Mouse (Mus musculus) lung, embryonic 15.5 days (tissue): ENCODE results near the gene Ttc8. TPM values are rescaled to one million over a fixed set of nuclear protein-coding genes. Genes with fewer than 3 reads are reported as not detected.

Experiments used
- ATAC-seq: fragments of 200-750 bp; cut with Nextera tagmentation; 2 replicates; pipeline ENCODE4 v1.8.0; 2017; ENCODE audit warnings: moderate number of reproducible peaks, borderline replicate concordance; ENCODE audit not compliant: low FRiP score, low TSS enrichment; ENCODE audit errors: extremely low read depth
- H3K27ac ChIP-seq: fragments of 300-500 bp; sonication (generic); 2 replicates; pipeline ENCODE4 v1.5.1; 2015; ENCODE audit warnings: moderate library complexity, mild to moderate bottlenecking, inconsistent platforms
- H3K27me3 ChIP-seq: fragments of 300-500 bp; sonication (generic); 2 replicates; pipeline ENCODE4 v1.6.1; 2015; ENCODE audit warnings: inconsistent platforms
- H3K36me3 ChIP-seq: fragments of 300-500 bp; sonication (generic); 2 replicates; pipeline ENCODE4 v1.6.1; 2015; ENCODE audit warnings: inconsistent platforms
- H3K4me1 ChIP-seq: fragments of 300-500 bp; sonication (generic); 2 replicates; pipeline ENCODE4 v1.6.1; 2015; ENCODE audit warnings: inconsistent platforms
- H3K4me2 ChIP-seq: fragments of 300-500 bp; sonication (generic); 2 replicates; pipeline ENCODE4 v1.6.1; 2015; ENCODE audit warnings: inconsistent platforms, mild to moderate bottlenecking, moderate library complexity
- H3K4me3 ChIP-seq: fragments of 300-500 bp; sonication (generic); 2 replicates; pipeline ENCODE4 v1.5.1; 2015; ENCODE audit warnings: mild to moderate bottlenecking, inconsistent platforms
- H3K9ac ChIP-seq: fragments of 300-500 bp; sonication (generic); 2 replicates; pipeline ENCODE4 v1.6.1; 2015; ENCODE audit warnings: inconsistent platforms
- H3K9me3 ChIP-seq: fragments of 300-500 bp; sonication (generic); 2 replicates; pipeline ENCODE4 v1.6.1; 2016; ENCODE audit warnings: inconsistent platforms
- WGBS: fragments of 180-500 bp; shearing (Covaris S2); methylation state at CpG from one replicate; pipeline ENCODE4 v1.1.7; 2015; 5-methylcytosine and 5-hydroxymethylcytosine counted together
- polyA plus RNA-seq: library from polyadenylated mRNA; unstranded; fragments of >200 nt; fragmentation: Nextera tagmentation; extraction: Ambion mirVana; gene quantifications from 2 replicates; pipeline ENCODE4 v1.2.1, GENCODE M21; 2015

Gene Ttc8
- 31.7 and 35.5 TPM in 2 replicates for polyA plus RNA-seq

DNA sequence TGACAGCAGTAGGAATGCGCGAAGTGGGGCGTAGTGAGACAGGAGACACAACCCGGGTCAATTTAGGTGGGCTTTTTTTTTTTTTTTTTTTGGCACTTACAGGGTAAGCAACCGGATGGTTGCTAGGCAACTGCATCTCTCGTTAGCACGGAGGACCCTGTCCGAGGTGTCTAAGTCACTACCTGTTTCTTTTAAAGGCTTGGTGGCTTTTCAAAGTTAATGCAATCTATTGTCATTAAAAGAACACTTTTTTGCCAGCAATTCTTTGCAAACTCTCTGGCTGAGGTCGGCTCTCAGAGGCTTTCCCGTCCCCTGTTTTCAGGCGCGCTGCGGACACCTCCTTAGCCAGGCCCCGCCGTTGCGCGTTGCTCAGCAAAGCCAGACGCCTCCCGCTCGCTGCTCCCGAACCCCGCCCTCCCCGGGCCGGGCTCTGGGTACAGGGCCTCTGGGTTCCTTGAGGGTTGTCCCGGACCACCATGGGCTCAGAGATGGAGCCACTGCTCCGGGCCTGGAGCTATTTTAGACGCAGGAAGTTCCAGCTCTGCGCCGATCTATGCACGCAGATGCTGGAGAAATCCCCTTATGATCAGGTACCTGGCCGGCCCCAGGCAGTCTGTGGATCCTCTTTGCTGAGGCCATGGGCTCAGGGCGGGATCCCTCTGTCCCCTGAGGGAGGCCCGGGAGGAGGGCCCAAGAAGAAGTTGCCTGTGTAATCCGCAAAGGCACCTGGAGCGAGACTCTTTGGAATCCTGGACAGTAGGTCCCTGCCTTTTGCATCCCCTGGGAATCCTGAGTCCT is at the start of gene Ttc8:
Gene Ttc8 (plus strand): TSS at position 381 of the 798 bp plus-strand sequence.
- Histone ChIP-seq H3K36me3 (no peaks in the 10 kb centered on the region), H3K4me2 (peak within 1 kb of the TSS; percentile 83), H3K27ac (peak within 1 kb of the TSS; percentile 60), H3K4me1 (no peaks in the 10 kb centered on the region; the same call in 1 of the 2 replicates), H3K9ac (peak within 1 kb of the TSS; percentile 67), H3K27me3 (0 out of 2 replicates have a peak, but pooled peaks cover 4% of the 10 kb centered on the region), H3K9me3 (no peaks in the 10 kb centered on the region), H3K4me3 (peak within 1 kb of the TSS; percentile 63)
- ATAC-seq, result peak; percentile 99
- under 1% methylated on average over 35 of the region's 35 CpGs for WGBS

DNA sequence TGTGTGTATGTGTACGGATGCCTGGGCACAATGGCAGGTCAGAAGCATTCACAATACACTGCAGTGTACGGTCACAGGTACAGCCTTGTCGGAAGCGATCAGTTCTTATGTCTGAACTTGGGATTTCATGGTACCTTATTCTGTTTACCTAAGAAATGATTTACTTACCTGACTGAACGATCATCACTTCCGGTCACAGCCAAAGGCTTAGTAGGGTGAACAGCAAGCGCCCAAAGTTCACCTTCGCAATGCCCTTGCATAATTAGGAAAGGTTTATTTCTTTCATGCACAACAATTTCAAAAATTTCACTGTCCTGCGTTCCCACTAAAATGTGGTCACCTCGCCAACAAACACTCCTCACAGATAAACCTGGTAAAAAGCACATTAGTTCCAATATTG is 47.5 kb upstream of the Ttc8 start:
- Histone ChIP-seq H3K4me1 (no peaks in the 10 kb centered on the region), H3K4me2 (no peak overlapping the region), H3K4me3 (no peak overlapping the region), H3K9me3 (no peaks in the 10 kb centered on the region), H3K9ac (no peak overlapping the region), H3K27me3 (no peaks in the 10 kb centered on the region), H3K36me3 (no peaks in the 10 kb centered on the region), H3K27ac (no peak overlapping the region)
- no peak for ATAC-seq
- WGBS, result 84% methylated on average over 10 of the region's 10 CpGs

DNA sequence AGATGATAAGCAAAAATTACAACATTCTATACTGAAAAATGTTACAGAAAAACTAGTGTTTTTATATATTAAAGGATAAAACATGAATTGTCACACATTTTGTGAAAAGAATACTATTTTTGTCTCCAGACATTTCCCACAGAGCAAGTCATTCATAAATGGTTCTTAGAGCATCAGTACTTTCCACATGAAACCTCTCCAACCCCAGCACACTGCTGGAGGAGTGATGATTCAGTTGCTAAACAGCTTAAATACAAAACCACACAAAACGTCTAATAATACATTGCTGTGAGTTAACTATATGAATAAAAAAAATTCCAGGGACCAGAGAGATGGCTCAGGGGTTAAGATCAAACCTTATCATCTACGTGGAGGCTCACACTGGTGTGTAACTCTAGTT is 45.2 kb upstream of the Ttc8 start:
- Histone ChIP-seq H3K27ac (no peak overlapping the region), H3K9ac (no peak overlapping the region), H3K4me1 (no peaks in the 10 kb centered on the region), H3K27me3 (no peaks in the 10 kb centered on the region), H3K4me3 (no peak overlapping the region), H3K9me3 (no peaks in the 10 kb centered on the region), H3K4me2 (no peak overlapping the region), H3K36me3 (no peaks in the 10 kb centered on the region)
- WGBS, result 53% methylated on average over 2 of the region's 2 CpGs
- no peak for ATAC-seq

DNA sequence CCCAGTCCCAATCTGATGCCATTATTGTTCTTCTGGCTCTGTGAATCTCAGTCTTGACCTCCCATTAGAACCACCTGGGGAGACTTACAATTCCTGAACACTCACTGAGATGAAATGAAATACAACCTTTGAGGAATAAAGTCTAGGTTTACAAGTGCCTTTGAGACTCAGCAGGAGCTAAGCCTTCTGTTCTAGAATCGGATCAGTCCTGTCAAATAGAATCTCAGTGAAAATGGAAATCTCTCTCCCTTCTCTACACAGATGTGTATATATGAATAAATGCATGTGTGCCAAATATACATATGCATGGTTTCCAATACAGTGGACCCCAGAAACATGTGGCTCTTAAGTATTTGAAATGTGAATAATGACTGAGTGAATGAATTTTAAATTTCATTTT is 41.7 kb upstream of the Ttc8 start:
- WGBS, result 72% methylated on average over 1 of the region's 1 CpGs
- no peak overlapping the region for H3K4me2 ChIP-seq
- H3K27me3 ChIP-seq, result no peaks in the 10 kb centered on the region
- no peaks in the 10 kb centered on the region for H3K36me3 ChIP-seq
- H3K4me1 ChIP-seq, result no peaks in the 10 kb centered on the region
- H3K9ac ChIP-seq, result no peak overlapping the region
- ATAC-seq, result no peak
- H3K4me3 ChIP-seq, result no peak overlapping the region
- H3K27ac ChIP-seq, result no peak overlapping the region
- no peaks in the 10 kb centered on the region for H3K9me3 ChIP-seq

DNA sequence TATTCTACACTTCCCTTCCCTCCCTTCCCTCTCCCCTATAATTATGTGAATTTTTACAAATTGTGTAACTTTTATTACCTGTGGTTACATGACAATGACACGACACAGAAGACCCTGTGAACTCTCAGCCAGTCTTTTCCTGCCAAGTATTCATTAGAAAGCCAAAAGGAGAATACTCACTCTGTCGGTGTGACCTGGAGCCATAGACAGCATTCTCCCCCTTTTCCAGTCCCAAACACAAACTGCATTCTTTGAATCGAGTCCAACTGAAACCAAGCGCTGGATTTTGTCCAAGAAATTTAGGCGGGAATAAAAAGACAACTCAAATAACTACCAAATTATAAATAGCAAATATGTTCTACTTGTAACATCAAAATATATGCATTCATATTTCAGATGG is 38.6 kb upstream of the Ttc8 start:
- Histone ChIP-seq H3K4me2 (no peak overlapping the region), H3K9ac (no peak overlapping the region), H3K27me3 (no peaks in the 10 kb centered on the region), H3K4me1 (no peaks in the 10 kb centered on the region), H3K27ac (no peak overlapping the region), H3K9me3 (no peaks in the 10 kb centered on the region), H3K36me3 (no peaks in the 10 kb centered on the region), H3K4me3 (no peak overlapping the region)
- WGBS, result 32% methylated on average over 5 of the region's 5 CpGs
- no peak for ATAC-seq

DNA sequence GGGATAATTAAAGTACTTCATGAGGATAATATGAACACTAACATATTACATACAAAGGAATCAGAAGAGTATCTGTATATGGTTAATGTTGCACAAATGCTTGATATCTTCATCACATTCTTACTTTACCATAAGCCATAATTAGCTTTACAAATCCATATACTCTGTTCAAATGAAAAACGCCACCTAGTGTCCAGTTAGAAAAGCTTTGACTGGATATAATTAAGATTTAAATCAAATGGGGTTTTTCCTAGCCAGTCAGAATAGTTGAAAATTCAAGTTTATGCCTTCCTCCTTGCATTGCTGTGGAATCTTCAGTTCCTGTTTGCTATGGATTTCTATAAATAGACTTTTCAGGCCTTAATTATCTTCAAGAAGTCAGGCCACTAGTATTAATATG is 35.9 kb upstream of the Ttc8 start:
- H3K9me3 ChIP-seq, result no peaks in the 10 kb centered on the region
- no peaks in the 10 kb centered on the region for H3K27me3 ChIP-seq
- no peak overlapping the region for H3K4me2 ChIP-seq
- no peak overlapping the region for H3K27ac ChIP-seq
- WGBS, result 2% methylated on average over 1 of the region's 1 CpGs
- H3K4me1 ChIP-seq, result no peaks in the 10 kb centered on the region
- no peaks in the 10 kb centered on the region for H3K36me3 ChIP-seq
- no peak overlapping the region for H3K4me3 ChIP-seq
- no peak overlapping the region for H3K9ac ChIP-seq
- no peak for ATAC-seq

DNA sequence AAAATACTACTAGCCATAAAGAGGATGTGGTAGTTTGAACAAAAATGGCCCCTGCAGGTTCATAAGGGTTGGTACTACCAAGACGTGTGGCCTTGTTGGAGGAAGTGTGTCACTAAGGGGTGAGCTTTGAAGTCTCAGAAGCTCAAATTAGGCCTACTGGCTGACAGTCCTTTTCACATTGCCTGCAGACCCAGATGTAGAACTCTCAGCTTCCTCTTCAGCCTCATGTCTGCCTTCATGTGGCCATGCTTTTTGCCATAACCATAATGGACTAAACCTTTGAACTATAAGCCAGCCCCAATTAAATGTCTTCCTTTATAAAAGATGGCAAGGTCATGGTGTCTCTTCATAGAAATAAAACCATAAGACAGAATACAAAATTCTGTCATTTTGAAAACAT is 23.6 kb upstream of the Ttc8 start:
- 85% methylated on average over 1 of the region's 1 CpGs for WGBS
- H3K4me2 ChIP-seq, result no peak overlapping the region
- no peak overlapping the region for H3K4me3 ChIP-seq
- no peak for ATAC-seq
- no peak overlapping the region for H3K27ac ChIP-seq
- no peaks in the 10 kb centered on the region for H3K36me3 ChIP-seq
- H3K27me3 ChIP-seq, result peaks cover 20% of the 10 kb centered on the region
- no peak overlapping the region for H3K9ac ChIP-seq
- no peaks in the 10 kb centered on the region for H3K9me3 ChIP-seq
- H3K4me1 ChIP-seq, result 0 out of 2 replicates have a peak, but pooled peaks cover 7% of the 10 kb centered on the region

DNA sequence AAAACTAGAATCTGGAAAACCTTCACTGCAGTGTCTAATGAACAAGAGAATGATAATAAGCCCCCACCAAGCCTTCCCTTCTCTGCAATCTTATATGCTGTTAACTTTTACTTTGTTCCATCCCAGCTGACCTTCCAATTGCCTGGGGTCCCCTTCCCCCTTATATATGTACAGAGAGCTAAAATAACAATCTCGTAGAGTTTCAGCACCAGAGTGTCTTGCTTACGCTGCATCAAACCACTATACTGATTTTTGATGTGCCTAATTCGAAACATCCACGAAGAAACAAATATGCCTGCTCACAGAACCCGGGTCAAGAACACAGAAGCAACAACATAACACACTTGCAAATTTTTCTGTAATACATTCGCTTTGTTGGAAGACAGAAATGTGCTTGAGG is 20.7 kb upstream of the Ttc8 start:
- Histone ChIP-seq H3K4me1 (0 out of 2 replicates have a peak, but pooled peaks cover 7% of the 10 kb centered on the region), H3K27me3 (peaks cover 20% of the 10 kb centered on the region), H3K36me3 (no peaks in the 10 kb centered on the region), H3K9me3 (no peaks in the 10 kb centered on the region), H3K27ac (no peak overlapping the region), H3K4me2 (no peak overlapping the region), H3K9ac (no peak overlapping the region), H3K4me3 (no peak overlapping the region)
- 76% methylated on average over 6 of the region's 6 CpGs for WGBS
- no peak for ATAC-seq

DNA sequence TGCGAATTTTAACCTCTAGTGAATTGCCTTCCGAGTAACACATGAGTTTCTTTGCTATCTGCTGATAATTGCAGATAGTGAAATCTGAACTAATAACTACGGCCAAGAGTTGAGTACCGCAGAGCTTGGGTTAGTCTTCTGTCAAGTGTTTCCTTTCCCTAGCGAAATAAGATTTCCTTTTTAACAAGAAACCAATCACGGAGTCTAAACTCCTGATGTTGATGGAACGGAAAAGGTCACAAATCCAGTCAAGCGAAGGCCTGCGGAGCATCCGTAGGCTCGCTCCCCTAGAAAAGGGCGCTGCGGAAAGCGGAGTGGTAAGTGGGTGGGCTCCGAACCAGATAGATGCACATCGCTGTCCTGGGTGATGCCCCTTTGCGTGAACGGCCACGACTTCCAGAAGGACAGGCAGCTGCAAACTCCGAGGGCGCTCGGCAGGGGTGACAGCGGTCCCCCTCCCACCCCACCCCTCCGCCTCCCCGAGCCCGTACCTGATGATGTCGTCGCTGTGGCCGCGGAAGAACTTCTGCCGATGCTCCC is 20.0 kb upstream of the Ttc8 start:
- no peaks in the 10 kb centered on the region for H3K9me3 ChIP-seq
- H3K4me3 ChIP-seq, result peak overlapping the region; percentile 78
- H3K27ac ChIP-seq, result no peak overlapping the region
- ATAC-seq, result no peak
- WGBS, result 3% methylated on average over 31 of the region's 31 CpGs
- H3K9ac ChIP-seq, result peak overlapping the region; percentile 43
- peaks cover 20% of the 10 kb centered on the region for H3K27me3 ChIP-seq
- H3K36me3 ChIP-seq, result no peaks in the 10 kb centered on the region
- H3K4me1 ChIP-seq, result 0 out of 2 replicates have a peak, but pooled peaks cover 7% of the 10 kb centered on the region
- H3K4me2 ChIP-seq, result peak overlapping the region; percentile 97

DNA sequence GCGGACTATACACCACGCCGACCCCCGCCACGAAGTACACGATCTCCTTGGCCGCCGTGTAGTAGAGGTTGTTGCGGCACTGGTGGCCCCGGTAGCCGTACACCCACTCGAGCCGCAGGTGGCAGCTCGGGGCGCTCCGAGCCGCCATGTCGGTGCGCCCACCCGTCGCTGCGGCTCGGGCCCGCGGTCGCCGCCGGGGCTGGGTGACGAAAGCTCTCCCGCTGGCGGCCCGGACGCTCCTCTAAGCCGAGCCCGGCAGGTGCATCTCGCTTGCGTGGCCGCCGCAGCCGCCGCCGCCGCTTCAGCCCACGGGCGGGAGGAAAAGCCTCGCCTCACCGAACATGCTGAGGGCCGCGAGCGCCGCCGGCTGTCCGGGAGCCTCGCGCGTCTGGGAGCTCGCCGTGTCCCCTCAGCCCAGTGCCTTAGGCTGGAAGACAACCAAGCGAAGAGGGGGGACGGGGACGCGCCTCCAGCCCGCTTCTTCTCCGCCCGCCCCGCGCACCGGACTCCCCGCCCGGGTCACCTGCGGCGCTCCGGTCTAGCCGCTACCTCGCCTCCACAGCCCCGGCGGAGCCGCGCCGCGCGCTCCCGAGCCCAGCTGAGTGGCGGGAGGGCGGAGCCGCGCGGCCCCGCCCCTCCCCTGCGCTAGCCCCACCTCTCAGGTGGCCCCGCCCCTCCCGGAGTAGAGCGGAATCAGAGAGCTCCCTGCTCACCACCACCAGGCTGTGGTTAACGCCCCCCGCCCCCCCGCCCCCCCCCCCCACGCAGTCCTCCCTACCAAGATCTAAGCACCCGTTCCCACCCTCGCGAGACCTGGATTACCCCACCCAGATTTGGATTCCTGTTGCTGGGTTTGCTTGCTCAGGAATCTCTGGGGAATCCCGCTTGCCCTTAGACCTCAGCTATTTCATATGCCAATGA is 19.2 kb upstream of the Ttc8 start, which contains the start of gene Eml5:
Gene Eml5 (minus strand): TSS at position 604 of the 921 bp plus-strand sequence.
- ATAC-seq, result peak; percentile 93
- H3K27ac ChIP-seq, result no peak within 1 kb of the TSS

DNA sequence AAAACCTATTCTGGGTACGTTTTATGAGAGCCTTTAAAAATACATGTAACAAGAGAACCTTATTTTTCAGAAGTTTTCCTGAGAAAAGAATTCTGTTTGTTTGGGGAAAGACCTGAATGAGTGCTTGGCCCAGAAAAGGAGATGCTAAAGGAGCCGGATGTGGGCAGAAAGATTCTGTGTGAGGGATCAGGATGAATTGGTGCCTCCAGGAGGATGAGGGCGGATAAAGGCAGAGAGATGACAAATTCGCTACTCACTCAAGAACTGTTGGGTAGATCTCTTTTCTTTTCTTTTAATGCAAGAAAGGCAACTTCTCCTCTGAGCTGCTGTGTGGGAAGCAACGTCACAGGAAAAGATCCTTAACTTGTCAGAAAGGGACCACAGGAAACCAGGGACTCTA is 14.9 kb upstream of the Ttc8 start:
- no peak for ATAC-seq
- Histone ChIP-seq H3K27me3 (peaks cover 8% of the 10 kb centered on the region), H3K4me3 (no peak overlapping the region), H3K9ac (no peak overlapping the region), H3K9me3 (no peaks in the 10 kb centered on the region), H3K27ac (no peak overlapping the region), H3K4me1 (0 out of 2 replicates have a peak, but pooled peaks cover 3% of the 10 kb centered on the region), H3K4me2 (no peak overlapping the region), H3K36me3 (no peaks in the 10 kb centered on the region)
- 70% methylated on average over 5 of the region's 5 CpGs for WGBS

More for the DNA sequence above, 19.2 kb upstream of the Ttc8 start, which contains the start of gene Eml5:
- 0 out of 2 replicates have a peak, but pooled peaks cover 7% of the 10 kb centered on the region for H3K4me1 ChIP-seq
- H3K9ac ChIP-seq, result peak within 1 kb of the TSS; percentile 43
- H3K4me3 ChIP-seq, result peak within 1 kb of the TSS; percentile 78
- H3K27me3 ChIP-seq, result peaks cover 20% of the 10 kb centered on the region
- no peaks in the 10 kb centered on the region for H3K9me3 ChIP-seq
- H3K36me3 ChIP-seq, result no peaks in the 10 kb centered on the region
- under 1% methylated on average over 89 of the region's 101 CpGs for WGBS
- peak within 1 kb of the TSS; percentile 97 for H3K4me2 ChIP-seq
